Mouse (Mus musculus) left cerebral cortex, adult 18-20 months (tissue): ENCODE results near the gene Rgs6. TPM values are rescaled to one million over a fixed set of nuclear protein-coding genes. Genes with fewer than 3 reads are reported as not detected.

Source experiments
- DNase-seq, 2 experiments: peaks; one replicate each; pipeline ENCODE4 v3.0.0; 2021 to 2022; ENCODE audit warnings: low spot score in 2 of 2, mixed read lengths in 1 of 2
- total RNA-seq, 2 experiments: library from RNA; stranded (reverse); gene quantifications; 2 replicates each; pipeline ENCODE4 v1.2.3; 2021

Rgs6 gene
- total RNA-seq, 2 experiments from 2014 or later, result 63.9 to 70.1 TPM

- DNase-seq, result no peak
Measured at GRCm38 (mm10) chr12:82751846-82752245, 163.8 kb downstream of the Rgs6 start.

- no peak for DNase-seq
Measured at GRCm38 (mm10) chr12:82754501-82754900, 166.4 kb downstream of the Rgs6 start.

GRCm38 (mm10) chr12:82756756-82757155 is 168.7 kb downstream of the Rgs6 start:
- peak; percentile 72 to 79 for DNase-seq

- no peak for DNase-seq
Measured at GRCm38 (mm10) chr12:82757367-82757766, 169.3 kb downstream of the Rgs6 start.

- DNase-seq, result no peak
Measured at GRCm38 (mm10) chr12:82762046-82762445, 174.0 kb downstream of the Rgs6 start.

GRCm38 (mm10) chr12:82768726-82769125 is 180.6 kb downstream of the Rgs6 start:
- no peak for DNase-seq

GRCm38 (mm10) chr12:82772215-82772614 is 184.1 kb downstream of the Rgs6 start:
- DNase-seq, result no peak

- no peak for DNase-seq
Measured at GRCm38 (mm10) chr12:82774576-82774975, 186.5 kb downstream of the Rgs6 start.

GRCm38 (mm10) chr12:82776686-82777085 is 188.6 kb downstream of the Rgs6 start:
- DNase-seq, result no peak

- DNase-seq, result no peak
Measured at GRCm38 (mm10) chr12:82780936-82781335, 192.8 kb downstream of the Rgs6 start.

GRCm38 (mm10) chr12:82781414-82781813 is 193.3 kb downstream of the Rgs6 start:
- no peak for DNase-seq

- no peak for DNase-seq
Measured at GRCm38 (mm10) chr12:82792122-82792521, 204.0 kb downstream of the Rgs6 start.

GRCm38 (mm10) chr12:82799892-82800291 is 211.8 kb downstream of the Rgs6 start:
- no peak for DNase-seq

GRCm38 (mm10) chr12:82801736-82802135 is 213.6 kb downstream of the Rgs6 start:
- no peak for DNase-seq

GRCm38 (mm10) chr12:82802711-82803110 is 214.6 kb downstream of the Rgs6 start:
- DNase-seq, result no peak

GRCm38 (mm10) chr12:82805167-82805566 is 217.1 kb downstream of the Rgs6 start:
- DNase-seq, result peak in 1 of 2 experiments; percentile 21

GRCm38 (mm10) chr12:82810631-82811030 is 222.5 kb downstream of the Rgs6 start:
- DNase-seq, result no peak

- DNase-seq, result no peak
Measured at GRCm38 (mm10) chr12:82815982-82816381, 227.9 kb downstream of the Rgs6 start.

- no peak for DNase-seq
Measured at GRCm38 (mm10) chr12:82819328-82819727, 231.2 kb downstream of the Rgs6 start.

GRCm38 (mm10) chr12:82819991-82820390 is 231.9 kb downstream of the Rgs6 start:
- no peak for DNase-seq

GRCm38 (mm10) chr12:82822821-82823620 is 234.9 kb downstream of the Rgs6 start:
- peak in 1 of 2 experiments; percentile 31 for DNase-seq

- peak in 1 of 2 experiments; percentile 27 for DNase-seq
Measured at GRCm38 (mm10) chr12:82830333-82830732, 242.2 kb downstream of the Rgs6 start.

- no peak for DNase-seq
Measured at GRCm38 (mm10) chr12:82838544-82838943, 250.5 kb downstream of the Rgs6 start.
